Mouse (Mus musculus) MEL (cell line): Measurements from ENCODE around the gene Ube2o. TPM values are rescaled to one million over a fixed set of nuclear protein-coding genes. Genes with fewer than 3 reads are reported as not detected.

ENCODE experiments used
- DNase-seq: peaks from one replicate; pipeline ENCODE4 v3.0.0; 2011; ENCODE audit warnings: low read depth, low spot score
- H3K27ac ChIP-seq: 2 replicates; pipeline ENCODE4 v1.5.1; 2012; ENCODE audit warnings: low read depth, mild to moderate bottlenecking, control low read depth, low read length, moderate library complexity; ENCODE audit not compliant: control insufficient read depth
- H3K27me3 ChIP-seq, 2 experiments: fragments of 150-350 bp in 1 of 2; sonication (generic) in 1 of 2; 2 replicates each; pipeline ENCODE4 v1.6.1; 2012; ENCODE audit warnings: low read length in 2 of 2, mild to moderate bottlenecking in 2 of 2, improper control_type of control experiment in 1 of 2, moderate library complexity in 1 of 2; ENCODE audit not compliant: insufficient read depth in 2 of 2, control insufficient read depth in 1 of 2
- H3K36me3 ChIP-seq, 2 experiments: 2 replicates each; pipeline ENCODE4 v1.6.1; 2012 to 2014; ENCODE audit warnings: low read length in 2 of 2, improper control_type of control experiment in 1 of 2, inconsistent platforms in 1 of 2, mild to moderate bottlenecking in 1 of 2; ENCODE audit not compliant: insufficient read depth in 2 of 2, control insufficient read depth in 1 of 2
- H3K4me1 ChIP-seq, 2 experiments: fragments of 150-350 bp in 1 of 2; sonication (generic) in 1 of 2; 2 replicates each; pipeline ENCODE4 v1.6.1; 2012; ENCODE audit warnings: low read length in 2 of 2, improper control_type of control experiment in 1 of 2, mild to moderate bottlenecking in 1 of 2; ENCODE audit not compliant: insufficient read depth in 2 of 2, control insufficient read depth in 1 of 2
- H3K4me3 ChIP-seq, 2 experiments: fragments of 150-350 bp in 1 of 2; sonication (generic) in 1 of 2; 2 replicates each; pipeline ENCODE4 v1.5.1; 2012; ENCODE audit warnings: low read depth in 2 of 2, low read length in 2 of 2, mild to moderate bottlenecking in 2 of 2, moderate library complexity in 2 of 2, control low read depth in 1 of 2, improper control_type of control experiment in 1 of 2; ENCODE audit not compliant: control insufficient read depth in 1 of 2, insufficient read depth in 1 of 2
- H3K79me2 ChIP-seq: 2 replicates; pipeline ENCODE4 v1.6.1; 2012; ENCODE audit warnings: mild to moderate bottlenecking, low read length, moderate library complexity; ENCODE audit not compliant: control insufficient read depth, poor library complexity, insufficient read depth
- H3K9ac ChIP-seq: 2 replicates; pipeline ENCODE4 v1.6.1; 2012; ENCODE audit warnings: low read depth, mild to moderate bottlenecking, control low read depth, low read length, moderate library complexity; ENCODE audit not compliant: control insufficient read depth, poor library complexity, severe bottlenecking
- H3K9me3 ChIP-seq: fragments of 150-350 bp; sonication (generic); replicated peaks from 2 replicates; pipeline ENCODE4 v1.6.1; 2012; ENCODE audit warnings: mild to moderate bottlenecking, low read length, improper control_type of control experiment, moderate library complexity; ENCODE audit not compliant: insufficient read depth
- BHLHE40 ChIP-seq: IDR thresholded peaks from 2 replicates; pipeline ENCODE4 v1.6.1; 2012; ENCODE audit warnings: low read depth, mild to moderate bottlenecking, inconsistent platforms, low read length, improper control_type of control experiment, borderline replicate concordance
- CHD1 ChIP-seq: IDR thresholded peaks from 2 replicates; pipeline ENCODE4 v1.6.1; 2012; ENCODE audit warnings: low read depth, mild to moderate bottlenecking, inconsistent platforms, low read length, improper control_type of control experiment
- CHD2 ChIP-seq: IDR thresholded peaks from 2 replicates; pipeline ENCODE4 v1.6.1; 2011; ENCODE audit warnings: low read length, improper control_type of control experiment
- CTCF ChIP-seq, 3 experiments: IDR thresholded peaks in 2 of 3; conservative IDR thresholded peaks in 1 of 3; 2 replicates each; pipeline ENCODE4 v1.5.1; 2011 to 2012; ENCODE audit warnings: low read length in 3 of 3, low read depth in 2 of 3, mild to moderate bottlenecking in 2 of 3, improper control_type of control experiment in 1 of 3, inconsistent platforms in 1 of 3, mixed read lengths in 1 of 3, moderate library complexity in 1 of 3; ENCODE audit not compliant: control insufficient read depth in 1 of 3, insufficient read depth in 1 of 3, poor library complexity in 1 of 3, severe bottlenecking in 1 of 3
- E2F4 ChIP-seq: IDR thresholded peaks from 2 replicates; pipeline ENCODE4 v1.6.1; 2011; ENCODE audit warnings: low read depth, low read length, improper control_type of control experiment, borderline replicate concordance
- ELF1 ChIP-seq: IDR thresholded peaks from 2 replicates; pipeline ENCODE4 v1.6.1; 2014; ENCODE audit warnings: low read depth, mild to moderate bottlenecking, inconsistent platforms, low read length, improper control_type of control experiment, moderate library complexity
- EP300 ChIP-seq, 2 experiments: IDR thresholded peaks; 2 replicates each; pipeline ENCODE4 v1.6.1; 2011; ENCODE audit warnings: improper control_type of control experiment in 2 of 2, low read length in 2 of 2, low read depth in 1 of 2, mild to moderate bottlenecking in 1 of 2
- ETS1 ChIP-seq: IDR thresholded peaks from 2 replicates; pipeline ENCODE4 v1.6.1; 2012; ENCODE audit warnings: low read depth, mild to moderate bottlenecking, inconsistent platforms, low read length, improper control_type of control experiment, moderate library complexity
- GATA1 ChIP-seq: IDR thresholded peaks from 2 replicates; pipeline ENCODE4 v1.6.1; 2011; ENCODE audit warnings: low read depth, low read length, improper control_type of control experiment
- HCFC1 ChIP-seq: IDR thresholded peaks from 2 replicates; pipeline ENCODE4 v1.6.1; 2012; ENCODE audit warnings: low read depth, mild to moderate bottlenecking, inconsistent platforms, low read length, improper control_type of control experiment, moderate library complexity
- JUND ChIP-seq: IDR thresholded peaks from 2 replicates; pipeline ENCODE4 v1.6.1; 2011; ENCODE audit warnings: low read depth, mild to moderate bottlenecking, improper control_type of control experiment, low read length
- KAT2A ChIP-seq: conservative IDR thresholded peaks from 2 replicates; pipeline ENCODE4 v1.6.1; 2012; ENCODE audit warnings: low read depth, low read length, improper control_type of control experiment, inconsistent platforms
- MAFK ChIP-seq: IDR thresholded peaks from 2 replicates; pipeline ENCODE4 v1.6.1; 2011; ENCODE audit warnings: low read depth, mild to moderate bottlenecking, low read length, improper control_type of control experiment, borderline replicate concordance
- MAX ChIP-seq: IDR thresholded peaks from 2 replicates; pipeline ENCODE4 v1.6.1; 2011; ENCODE audit warnings: low read length, improper control_type of control experiment
- MAZ ChIP-seq: IDR thresholded peaks from 2 replicates; pipeline ENCODE4 v1.6.1; 2012; ENCODE audit warnings: low read depth, mild to moderate bottlenecking, inconsistent platforms, low read length, improper control_type of control experiment
- MEF2A ChIP-seq: IDR thresholded peaks from 2 replicates; pipeline ENCODE4 v1.6.1; 2014; ENCODE audit warnings: low read depth, mild to moderate bottlenecking, inconsistent platforms, low read length, improper control_type of control experiment; ENCODE audit not compliant: poor library complexity, insufficient replicate concordance, severe bottlenecking; ENCODE audit errors: extremely low read depth
- MXI1 ChIP-seq: IDR thresholded peaks from 2 replicates; pipeline ENCODE4 v1.6.1; 2011; ENCODE audit warnings: mild to moderate bottlenecking, low read depth, low read length, improper control_type of control experiment
- MYB ChIP-seq: IDR thresholded peaks from 2 replicates; pipeline ENCODE4 v1.6.1; 2011; ENCODE audit warnings: mild to moderate bottlenecking, low read depth, low read length, improper control_type of control experiment
- MYC ChIP-seq: IDR thresholded peaks from 2 replicates; pipeline ENCODE4 v1.6.1; 2011; ENCODE audit warnings: low read depth, mild to moderate bottlenecking, low read length, improper control_type of control experiment, moderate library complexity
- NELFE ChIP-seq: IDR thresholded peaks from 2 replicates; pipeline ENCODE4 v1.6.1; 2011; ENCODE audit warnings: low read depth, low read length, improper control_type of control experiment
- NRF1 ChIP-seq: IDR thresholded peaks from 2 replicates; pipeline ENCODE4 v1.6.1; 2014; ENCODE audit warnings: low read depth, mild to moderate bottlenecking, inconsistent platforms, low read length, improper control_type of control experiment, moderate library complexity; ENCODE audit not compliant: poor library complexity, insufficient read depth, severe bottlenecking
- POLR2A ChIP-seq, 2 experiments: IDR thresholded peaks; 2 replicates each; pipeline ENCODE4 v1.6.1; 2011 to 2012; ENCODE audit warnings: low read length in 2 of 2, mild to moderate bottlenecking in 2 of 2, control low read depth in 1 of 2, improper control_type of control experiment in 1 of 2, low read depth in 1 of 2, moderate library complexity in 1 of 2; ENCODE audit not compliant: control insufficient read depth in 1 of 2, insufficient read depth in 1 of 2, poor library complexity in 1 of 2
- POLR2AphosphoS2 ChIP-seq: IDR thresholded peaks from 2 replicates; pipeline ENCODE4 v1.6.1; 2011; ENCODE audit warnings: low read length, improper control_type of control experiment
- POLR2AphosphoS5 ChIP-seq: IDR thresholded peaks from 2 replicates; pipeline ENCODE4 v1.6.1; 2012; ENCODE audit warnings: low read depth, borderline replicate concordance, mild to moderate bottlenecking, inconsistent platforms, low read length, moderate library complexity, mixed read lengths
- RAD21 ChIP-seq: IDR thresholded peaks from 2 replicates; pipeline ENCODE4 v1.6.1; 2011; ENCODE audit warnings: mild to moderate bottlenecking, low read depth, low read length, improper control_type of control experiment
- RCOR1 ChIP-seq: IDR thresholded peaks from 2 replicates; pipeline ENCODE4 v1.6.1; 2012; ENCODE audit warnings: low read depth, mild to moderate bottlenecking, inconsistent platforms, low read length, improper control_type of control experiment
- SIN3A ChIP-seq: IDR thresholded peaks from 2 replicates; pipeline ENCODE4 v1.6.1; 2012; ENCODE audit warnings: low read length, improper control_type of control experiment, inconsistent platforms
- SMC3 ChIP-seq: IDR thresholded peaks from 2 replicates; pipeline ENCODE4 v1.6.1; 2011; ENCODE audit warnings: low read depth, low read length, improper control_type of control experiment
- TAL1 ChIP-seq: IDR thresholded peaks from 2 replicates; pipeline ENCODE4 v1.6.1; 2012; ENCODE audit warnings: mild to moderate bottlenecking, inconsistent platforms, low read length, moderate library complexity, mixed read lengths
- TBP ChIP-seq: IDR thresholded peaks from 2 replicates; pipeline ENCODE4 v1.8.0; 2011; ENCODE audit warnings: low read depth, low read length, improper control_type of control experiment
- TCF12 ChIP-seq: IDR thresholded peaks from 2 replicates; pipeline ENCODE4 v1.6.1; 2014; ENCODE audit warnings: low read depth, mild to moderate bottlenecking, inconsistent platforms, low read length, improper control_type of control experiment, moderate library complexity
- USF1 ChIP-seq: IDR thresholded peaks from 2 replicates; pipeline ENCODE4 v1.6.1; 2014; ENCODE audit warnings: low read depth, mild to moderate bottlenecking, inconsistent platforms, low read length, improper control_type of control experiment, moderate library complexity
- USF2 ChIP-seq, 2 experiments: IDR thresholded peaks; 2 replicates each; pipeline ENCODE4 v1.6.1; 2011 to 2012; ENCODE audit warnings: improper control_type of control experiment in 2 of 2, low read length in 2 of 2, borderline replicate concordance in 1 of 2, inconsistent platforms in 1 of 2, low read depth in 1 of 2, mild to moderate bottlenecking in 1 of 2; ENCODE audit not compliant: insufficient read depth in 1 of 2
- ZC3H11A ChIP-seq: IDR thresholded peaks from 2 replicates; pipeline ENCODE4 v1.6.1; 2012; ENCODE audit warnings: low read depth, mild to moderate bottlenecking, inconsistent platforms, low read length, improper control_type of control experiment
- ZKSCAN1 ChIP-seq: IDR thresholded peaks from 2 replicates; pipeline ENCODE4 v1.6.1; 2012; ENCODE audit warnings: low read depth, mild to moderate bottlenecking, inconsistent platforms, low read length, improper control_type of control experiment, moderate library complexity
- ZNF384 ChIP-seq: IDR thresholded peaks from 2 replicates; pipeline ENCODE4 v1.6.1; 2012; ENCODE audit warnings: low read depth, mild to moderate bottlenecking, inconsistent platforms, low read length, improper control_type of control experiment
- polyA plus RNA-seq, 2 experiments: library from polyadenylated mRNA; stranded (reverse) in 1 of 2; unstranded in 1 of 2; fragments of >175 nt in 1 of 2; fragments of >200 nt in 1 of 2; gene quantifications; 2 replicates each; pipeline versions ENCODE4 v1.2.1 to v1.2.4; 2012; ENCODE audit warnings: low replicate concordance in 2 of 2, low read depth in 1 of 2; ENCODE audit not compliant: insufficient read length in 2 of 2, insufficient read depth in 1 of 2, missing spikeins in 1 of 2
- total RNA-seq: library from RNA; depleted of rRNA; stranded (reverse); fragments of 300-350 nt; gene quantifications from 2 replicates; pipeline ENCODE4 v1.2.3, GENCODE M21; 2012

Gene Ube2o
- total and polyA plus RNA-seq, 3 experiments, result 22.9 to 42.8 TPM; not detected in 1

DNA sequence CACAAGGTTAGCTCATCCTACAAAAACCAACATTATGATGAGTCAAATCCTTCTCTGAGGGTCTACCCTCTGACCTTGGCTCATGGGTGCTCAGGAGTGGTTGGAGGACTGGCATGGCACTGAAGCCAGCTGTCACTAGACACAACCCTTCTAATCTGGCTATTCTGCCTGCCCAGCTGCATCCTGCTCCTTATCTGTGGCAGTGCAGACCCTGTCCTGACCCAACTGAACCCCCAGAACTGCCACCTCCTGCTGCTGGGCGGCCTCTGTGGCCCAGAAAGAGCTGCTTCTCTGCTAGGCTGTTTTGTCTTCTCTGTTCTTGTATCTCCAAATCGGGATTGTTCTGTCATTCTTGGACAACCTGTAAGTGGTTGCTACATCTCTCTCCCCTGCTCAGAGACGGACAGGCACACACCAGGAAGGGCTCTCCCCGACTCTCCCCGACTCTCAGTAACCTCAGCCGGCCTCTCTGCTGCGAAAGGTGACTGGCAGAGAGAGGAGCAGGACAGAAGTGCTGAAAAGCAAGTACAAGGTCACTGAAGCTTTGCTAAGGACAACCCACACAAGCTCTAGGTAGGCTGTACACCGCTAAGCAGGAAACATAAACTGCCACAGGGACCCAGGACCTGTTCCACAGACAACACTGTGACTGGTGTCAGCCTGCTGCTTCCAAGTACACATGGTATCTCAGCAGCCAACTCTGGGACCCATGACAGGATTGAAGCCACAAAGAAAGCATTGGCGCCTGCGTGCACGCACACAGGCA lies 31.8 kb downstream of the Ube2o start:
- Histone ChIP-seq H3K4me1 (peaks cover 8 to 19% of the 10 kb centered on the region in 2 experiments; a peak in 3 of 4 replicates), H3K36me3 (peaks cover 2 to 10% of the 10 kb centered on the region in 2 experiments; a peak in 3 of 4 replicates), H3K27ac (peak overlapping the region; percentile 15; the same call in 1 of the 2 replicates), H3K9me3 (no peaks in the 10 kb centered on the region), H3K79me2 (peaks cover 5% of the 10 kb centered on the region; the same call in 1 of the 2 replicates), H3K27me3 (no peaks in the 10 kb centered on the region), H3K9ac (no peak overlapping the region), H3K4me3 (no peak overlapping the region)
- TF ChIP-seq MXI1 (no peak), RCOR1 (no peak), ZKSCAN1 (no peak), CHD2 (no peak), POLR2AphosphoS5 (no peak), GATA1 (peak; percentile 77), MEF2A (no peak), RAD21 (no peak), POLR2AphosphoS2 (no peak), E2F4 (no peak), SIN3A (no peak), KAT2A (no peak), USF2 (IDR thresholded peaks at IDR 0.05; ENCODE audit: borderline replicate concordance in 1 of 2, insufficient read depth in 1 of 2, low read depth in 1 of 2, low read length in 2 of 2) (no peak), NRF1 (no peak), NELFE (no peak), JUND (no peak), TAL1 (peak; percentile 93), TBP (no peak), MAZ (no peak), POLR2A (IDR thresholded peaks at IDR 0.05; ENCODE audit: control insufficient read depth in 1 of 2, insufficient read depth in 1 of 2, low read depth in 1 of 2, low read length in 2 of 2, poor library complexity in 1 of 2) (no peak), MAFK (no peak), BHLHE40 (no peak), EP300 (IDR thresholded peaks at IDR 0.05; ENCODE audit: low read depth in 1 of 2, low read length in 2 of 2) (peak; percentile 77 to 89; a peak in 3 of 4 replicates), SMC3 (no peak), MYB (no peak), ZNF384 (no peak), USF1 (no peak), ELF1 (no peak), ETS1 (peak; percentile 82), ZC3H11A (no peak), MAX (no peak), MYC (no peak), CTCF (IDR thresholded peaks at IDR 0.05 in 2 of 3, conservative IDR thresholded peaks at IDR 0.05 in 1 of 3; ENCODE audit: control insufficient read depth in 1 of 3, insufficient read depth in 1 of 3, low read depth in 2 of 3, low read length in 3 of 3, poor library complexity in 1 of 3, severe bottlenecking in 1 of 3) (no peak), TCF12 (peak; percentile 91), HCFC1 (no peak), CHD1 (no peak)
- DNase-seq, result peak; percentile 47
